Mouse (Mus musculus): Measurements from ENCODE around the gene Lingo3.

The Lingo3 gene

GRCm38 (mm10) chr10:80843931-80844547 lies at the start of gene Lingo3:
Gene Lingo3 (minus strand): TSS chr10:80844039.
- DNase-seq, result peak; percentile 77

DNA sequence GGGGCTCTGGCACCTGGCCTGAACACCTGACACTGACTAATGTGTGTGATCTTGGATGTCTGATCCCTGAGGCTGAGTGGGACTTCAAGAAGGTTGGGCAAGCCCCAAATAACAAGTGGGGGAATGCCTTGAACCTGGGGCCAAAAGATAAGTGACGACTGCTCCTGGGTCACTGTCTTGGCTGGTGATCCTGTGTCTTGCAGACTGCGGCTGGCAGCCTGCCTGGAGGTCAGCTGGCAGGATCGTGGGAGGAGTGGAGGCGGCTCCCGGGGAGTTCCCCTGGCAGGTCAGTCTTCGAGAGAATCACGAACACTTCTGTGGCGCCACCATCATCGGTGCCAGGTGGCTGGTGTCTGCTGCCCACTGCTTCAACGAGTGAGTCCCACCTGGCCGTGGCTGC lies 43.3 kb upstream of the Lingo3 start:
- no peak for DNase-seq

- DNase-seq, result peak; percentile 83
Measured at GRCm38 (mm10) chr10:80881301-80881700, 37.5 kb upstream of the Lingo3 start.

DNA sequence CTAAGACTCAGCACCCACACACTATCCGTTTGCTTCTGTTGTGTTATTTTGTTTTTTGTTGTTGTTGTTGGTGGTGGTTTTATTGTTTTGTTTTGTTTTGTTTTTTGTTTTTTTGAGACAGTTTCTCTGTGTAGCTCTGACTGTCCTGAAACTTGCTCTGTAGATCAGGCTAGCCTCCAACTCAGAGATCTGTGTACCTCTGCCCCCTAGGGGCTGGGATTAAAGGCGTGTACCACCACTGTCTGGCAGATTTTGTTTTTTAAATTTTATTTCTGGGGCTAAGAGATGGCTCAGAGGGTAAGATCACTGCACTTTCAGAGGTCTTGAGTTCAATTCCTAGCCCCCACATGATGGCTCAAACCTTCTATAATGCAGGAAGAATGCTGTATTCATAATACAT lies 37.1 kb upstream of the Lingo3 start:
- no peak for DNase-seq

DNA sequence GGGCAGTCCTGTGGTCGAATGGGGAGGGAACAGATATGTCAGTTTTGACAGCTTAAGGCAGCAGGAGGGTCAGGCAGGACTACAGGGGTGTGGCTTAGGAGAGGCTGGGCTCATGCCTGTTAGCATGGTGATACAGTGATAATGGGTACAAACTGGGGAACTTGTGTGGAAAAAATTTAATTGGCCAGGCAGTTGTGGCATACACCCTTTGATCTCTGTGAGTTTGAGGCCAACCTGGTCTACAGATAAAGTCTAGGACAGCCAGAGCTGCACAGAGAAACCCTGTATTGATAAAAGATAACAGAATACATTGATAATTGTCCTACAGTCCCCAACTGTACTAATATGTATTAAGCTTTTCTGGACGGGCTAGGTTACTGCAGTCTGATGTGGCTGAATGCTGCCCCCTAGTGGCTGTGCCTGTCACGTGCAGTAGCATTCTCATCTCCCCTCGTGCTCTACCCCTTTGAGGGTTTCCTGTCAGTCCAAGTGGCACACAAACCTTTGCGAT lies 36.3 kb upstream of the Lingo3 start:
- DNase-seq, result peak; percentile 66

- no peak for DNase-seq
Measured at GRCm38 (mm10) chr10:80876594-80876993, 32.8 kb upstream of the Lingo3 start.

DNA sequence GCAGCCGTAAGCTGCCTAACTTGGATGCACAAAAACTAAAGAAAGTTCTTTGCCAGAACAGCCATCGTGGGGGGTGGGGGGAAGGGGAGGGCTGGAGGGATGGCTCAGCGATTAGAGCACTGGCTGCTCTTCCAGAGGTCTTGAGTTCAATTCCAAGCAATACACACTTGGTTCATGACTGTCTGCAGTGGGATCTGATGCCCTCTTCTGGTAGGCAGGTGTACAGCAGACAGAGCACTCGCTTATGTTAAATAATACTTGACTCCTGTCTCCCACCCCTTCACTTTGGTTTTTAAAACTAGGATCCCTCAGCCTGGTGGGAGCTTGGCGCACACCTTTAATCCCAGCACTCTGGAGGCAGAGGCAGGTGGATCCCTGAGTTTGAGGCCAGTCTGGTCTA lies 32.2 kb upstream of the Lingo3 start:
- peak; percentile 58 for DNase-seq

DNA sequence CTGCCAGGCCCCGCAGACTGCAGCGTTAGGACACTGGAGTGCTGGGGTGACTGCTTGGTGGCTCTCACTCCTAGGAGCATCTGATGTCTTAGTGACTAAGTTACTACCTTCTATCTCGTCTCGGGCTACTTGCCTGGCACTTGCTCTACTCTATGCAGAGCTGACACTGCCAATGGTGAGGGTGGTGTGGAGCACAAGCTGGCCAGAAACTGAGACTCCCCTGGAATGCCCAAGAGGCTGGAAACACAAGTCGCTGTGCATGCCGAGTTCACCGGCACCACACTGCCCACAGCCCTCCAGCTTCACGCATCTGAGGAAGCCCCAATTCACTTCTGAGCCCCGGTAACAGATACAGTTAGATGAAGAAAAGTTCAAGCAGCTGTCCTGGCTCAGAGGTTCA lies 30.2 kb upstream of the Lingo3 start:
- no peak for DNase-seq

DNA sequence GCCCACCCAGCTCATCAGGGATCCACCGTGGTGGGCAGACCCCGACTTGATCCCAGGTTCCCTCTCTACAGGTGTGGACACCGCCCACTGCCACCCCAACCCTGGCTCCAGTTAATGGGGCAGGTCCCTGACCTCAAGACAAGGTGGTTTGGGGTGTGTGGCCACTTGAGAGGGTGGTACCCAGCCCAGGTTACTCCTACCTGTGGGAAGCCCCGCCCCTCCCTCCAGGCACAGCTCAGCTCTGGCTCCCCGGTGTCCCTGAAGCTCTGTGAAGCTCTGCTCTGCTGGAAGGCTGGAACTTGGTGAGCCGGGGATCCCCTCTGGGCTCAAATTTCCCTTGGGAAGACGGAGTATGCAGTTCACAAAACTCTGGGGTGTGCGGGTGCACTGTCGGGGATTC lies 27.7 kb upstream of the Lingo3 start, which contains the start of gene Tmprss9:
Gene Tmprss9, plus strand, starts transcription at position 268 of the 400 bp plus-strand sequence.
- DNase-seq, result no peak

- no peak for DNase-seq
Measured at GRCm38 (mm10) chr10:80870993-80871392, 27.2 kb upstream of the Lingo3 start.

DNA sequence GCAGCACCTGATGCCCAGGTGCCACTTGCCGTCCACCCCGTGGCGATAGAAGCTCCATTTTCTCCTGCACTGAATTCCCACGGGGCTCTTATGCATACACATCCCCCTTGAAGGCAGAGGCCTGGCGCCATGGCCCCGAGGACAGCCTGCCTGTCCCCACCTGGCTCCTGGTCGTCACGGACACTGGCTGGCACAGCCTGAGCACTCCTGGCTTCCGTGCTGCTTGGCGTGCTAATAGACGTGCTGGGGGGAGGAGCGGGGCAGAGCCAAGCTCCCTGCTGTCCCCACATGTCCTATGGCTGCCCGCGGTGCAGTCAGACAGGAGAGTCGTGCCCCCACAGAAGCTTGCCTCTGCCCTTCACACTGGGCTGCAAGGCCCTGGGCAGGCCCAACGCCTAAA lies 20.6 kb upstream of the Lingo3 start:
- DNase-seq, result no peak

DNA sequence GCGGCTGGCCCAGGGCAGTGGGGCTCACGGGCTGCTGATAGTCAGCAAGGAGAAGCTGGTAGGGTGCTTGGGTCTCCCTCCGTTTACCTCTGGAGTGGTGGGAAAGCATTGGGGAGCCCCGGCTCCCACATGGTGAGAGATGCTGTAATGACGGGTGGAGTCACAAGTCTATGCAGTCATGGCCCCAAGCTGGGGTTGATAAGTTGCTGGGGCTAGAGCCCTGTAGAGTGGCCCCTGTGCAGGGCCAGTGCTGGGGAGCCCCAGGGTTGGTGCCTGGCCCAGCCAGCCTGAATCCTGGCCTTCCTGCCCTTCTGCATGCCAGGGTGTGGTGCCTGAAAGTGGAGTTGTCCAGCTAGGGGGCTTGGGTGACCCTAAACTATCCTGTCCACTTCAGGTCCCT lies 18.5 kb upstream of the Lingo3 start:
- no peak for DNase-seq

DNA sequence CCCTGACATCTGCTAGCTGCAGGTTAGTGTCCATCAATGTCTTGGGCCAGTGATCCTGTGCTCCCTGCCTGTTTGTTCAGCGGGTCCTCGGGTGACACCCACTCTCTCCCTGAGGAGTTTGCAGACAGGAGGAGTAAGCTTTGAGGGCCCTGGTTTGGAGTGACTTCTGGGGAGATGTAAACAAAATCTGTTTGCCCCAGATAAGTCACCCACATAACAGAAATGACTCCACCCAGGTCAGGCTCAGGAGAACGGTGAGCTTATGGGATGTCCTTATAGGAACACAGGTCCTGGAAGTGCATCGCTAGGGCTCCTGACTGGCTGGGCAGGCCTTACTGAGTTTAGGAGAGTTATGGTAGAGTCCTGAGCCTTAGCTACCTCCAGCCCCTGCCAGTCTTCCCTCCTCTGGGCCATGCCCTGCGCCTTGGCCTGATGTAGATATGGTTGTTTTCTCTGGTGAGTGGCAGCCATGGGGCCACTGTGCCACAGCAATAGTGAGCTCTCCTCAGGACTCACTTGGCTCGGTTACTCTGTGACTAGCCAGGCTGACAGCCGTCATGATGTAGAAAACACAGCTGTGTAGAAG lies 14.6 kb upstream of the Lingo3 start:
- no peak for DNase-seq

- no peak for DNase-seq
Measured at GRCm38 (mm10) chr10:80857848-80858247, 14.0 kb upstream of the Lingo3 start.

DNA sequence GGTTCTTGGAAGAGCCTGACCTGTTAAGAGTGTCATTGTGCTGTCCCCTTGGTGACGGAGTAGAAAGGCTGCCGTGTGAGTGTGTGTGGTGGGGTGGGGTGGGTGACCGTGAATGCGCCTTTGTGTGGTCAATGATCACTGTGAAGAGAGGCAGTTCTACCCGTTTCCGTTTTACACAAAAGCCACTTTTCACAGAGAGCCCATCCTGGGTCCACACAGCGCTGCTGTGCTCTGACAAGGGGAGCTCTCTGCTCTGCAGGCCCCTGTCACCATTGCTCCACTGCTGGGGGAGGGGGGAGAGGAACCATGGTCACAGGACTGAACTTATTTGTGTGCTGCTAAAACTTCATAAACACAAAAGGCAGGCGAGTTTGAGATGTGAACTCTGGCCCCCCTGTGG lies 13.5 kb upstream of the Lingo3 start:
- no peak for DNase-seq

DNA sequence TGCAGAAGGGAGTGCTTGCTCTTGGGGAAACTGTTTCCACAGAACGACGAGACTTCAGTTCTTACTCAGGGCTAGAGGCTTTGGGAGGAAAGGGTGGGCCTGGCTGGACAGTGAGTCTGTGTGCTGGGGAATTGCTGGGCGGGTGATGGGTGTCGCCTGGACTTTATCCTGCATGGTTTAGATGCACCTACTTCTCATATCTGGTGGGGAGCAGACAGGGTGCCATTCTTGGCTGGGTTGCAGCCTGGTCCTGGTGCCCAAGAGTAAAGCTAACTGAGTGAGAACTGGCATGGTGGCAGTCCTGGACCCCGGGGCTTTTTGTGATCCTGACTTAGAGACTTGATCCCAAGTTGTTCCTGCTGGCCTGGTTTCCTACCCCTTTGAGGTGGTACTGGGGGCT lies 13.1 kb upstream of the Lingo3 start:
- DNase-seq, result no peak

GRCm38 (mm10) chr10:80856267-80856666 lies 12.4 kb upstream of the Lingo3 start:
- no peak for DNase-seq

DNA sequence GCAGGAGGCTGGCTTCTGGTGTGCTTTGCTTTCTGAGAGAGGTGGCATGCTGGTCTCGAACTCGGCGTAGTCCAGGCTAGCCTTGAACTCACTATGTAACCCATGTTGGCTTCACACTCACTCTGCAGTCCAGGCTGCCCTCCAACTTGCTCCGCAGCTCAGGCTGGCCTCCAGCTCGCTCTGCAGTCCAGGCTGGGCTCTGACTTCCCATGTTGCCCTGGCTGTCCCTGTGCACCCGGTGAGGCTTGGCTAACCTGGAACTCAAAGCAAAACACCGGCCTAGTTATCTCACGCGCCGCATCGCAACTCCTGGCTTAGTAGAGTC lies 11.9 kb upstream of the Lingo3 start:
- no peak for DNase-seq

- DNase-seq, result peak; percentile 98
Measured at GRCm38 (mm10) chr10:80854913-80855748, 11.3 kb upstream of the Lingo3 start, which contains the start of the genes Lsm7 and Sppl2b. Gene Lsm7 (minus strand): TSS chr10:80855209. Gene Sppl2b (plus strand): TSS chr10:80855275.

DNA sequence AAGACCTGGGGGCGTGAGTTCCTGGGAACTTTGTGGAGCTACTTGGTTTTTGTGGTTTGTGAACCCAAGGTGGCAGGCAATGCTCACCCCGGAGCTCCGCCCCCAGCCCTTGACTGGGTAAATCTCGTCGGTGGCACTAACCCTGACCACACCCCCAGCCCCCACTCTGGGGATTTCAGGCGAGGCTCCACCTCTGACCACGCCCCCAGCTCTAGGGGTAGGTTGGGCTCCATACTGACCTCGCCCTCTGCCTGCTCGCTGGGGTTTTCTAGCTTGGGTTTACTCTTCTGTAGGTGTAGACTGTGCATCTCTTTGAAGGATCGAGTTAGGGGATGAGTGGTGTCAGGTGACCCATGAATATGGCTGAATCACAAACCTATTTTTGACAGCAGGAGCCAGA lies 4.7 kb upstream of the Lingo3 start:
- DNase-seq, result no peak

DNA sequence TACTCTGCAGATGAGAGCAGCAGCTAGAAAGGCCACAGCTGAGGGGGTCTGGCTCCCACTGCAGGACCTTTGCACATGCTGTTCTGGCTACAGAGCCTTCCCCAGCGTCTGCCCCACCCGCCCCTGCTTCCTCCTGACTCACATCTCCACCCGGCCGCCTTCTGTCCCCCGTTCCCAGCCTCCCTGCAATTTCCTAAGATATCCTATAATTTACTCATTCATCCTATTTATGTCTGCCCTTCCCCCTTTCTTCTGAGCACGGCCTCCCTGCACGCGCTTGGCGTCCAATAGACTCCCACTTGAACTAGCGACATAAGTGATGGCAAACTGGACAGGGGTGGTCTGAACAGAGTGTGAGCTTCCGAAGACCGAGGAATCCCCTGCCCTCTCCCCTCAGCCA lies 1.9 kb upstream of the Lingo3 start:
- no peak for DNase-seq

DNA sequence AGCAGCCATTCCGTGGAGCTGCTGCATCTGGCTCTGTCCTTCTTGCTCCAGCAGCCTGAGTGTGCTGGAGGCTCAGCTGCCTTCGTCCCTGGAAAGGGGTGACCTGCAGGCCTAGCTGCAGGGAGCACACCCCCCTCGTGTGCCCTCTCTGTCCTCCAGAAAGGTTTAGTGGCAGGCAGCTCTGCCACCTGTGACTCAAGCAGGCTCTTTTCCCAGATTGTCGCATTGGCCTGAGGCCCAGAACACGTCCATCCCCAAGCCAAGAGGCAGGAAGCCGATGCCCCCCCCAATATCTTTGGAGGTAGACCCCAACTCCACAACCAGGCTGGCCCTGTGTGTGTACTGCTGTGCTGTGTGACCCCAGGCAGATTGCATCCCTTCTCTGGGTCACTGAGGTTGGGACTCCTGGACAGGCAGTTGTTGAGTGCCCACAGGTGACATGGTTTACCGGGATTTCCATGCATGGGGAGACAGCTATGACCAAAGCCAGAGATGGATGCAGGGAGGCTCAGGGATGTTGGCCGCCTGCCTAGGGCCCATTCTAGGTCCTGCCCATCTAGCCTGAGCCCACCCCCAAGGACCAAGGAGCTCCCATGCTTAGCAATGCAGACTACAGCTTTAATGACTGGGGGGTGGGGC lies 1.3 kb upstream of the Lingo3 start:
- no peak for DNase-seq

All from right cerebral cortex, postnatal 4 days (tissue).